Mouse (Mus musculus): ENCODE data around the gene Pafah2. TPM values are rescaled to one million over a fixed set of nuclear protein-coding genes. Genes with fewer than 3 reads are reported as not detected.

Gene Pafah2
- polyA plus RNA-seq, 1 experiment from 2014 or later: 16.8 TPM

- Histone ChIP-seq H3K4me1 (replicated peaks; ENCODE audit: control insufficient read depth, insufficient read depth) (no peaks in the 10 kb centered on the region; the same call in 1 of the 2 replicates), H3K27me3 (ENCODE audit: control insufficient read depth, insufficient read depth, low read length) (no peaks in the 10 kb centered on the region), H3K9me3 (ENCODE audit: control insufficient read depth, low read length) (no peaks in the 10 kb centered on the region), H3K4me3 (ENCODE audit: low read depth, low read length) (no peak overlapping the region), H3K4me2 (replicated peaks; ENCODE audit: low read depth) (no peak overlapping the region), H3K36me3 (ENCODE audit: control insufficient read depth, insufficient read depth, low read length) (no peaks in the 10 kb centered on the region), H3K9ac (ENCODE audit: low read length) (no peak overlapping the region), H3K27ac (replicated peaks) (no peak overlapping the region; the same call in 1 of the 2 replicates)
- no peak for TF ChIP-seq CTCF (IDR thresholded peaks at IDR 0.05; ENCODE audit: low read depth)
- WGBS: 36% methylated on average over 20 of the region's 20 CpGs
- ATAC-seq (ENCODE audit: low FRiP score, low TSS enrichment): no peak
- DNase-seq (ENCODE audit: low spot score): no peak
These were observed 54.5 kb downstream of the Pafah2 start for GRCm38 (mm10) chr4:134450392-134451195.

- Histone ChIP-seq H3K4me2 (replicated peaks; ENCODE audit: low read depth) (no peak overlapping the region), H3K9ac (ENCODE audit: low read length) (no peak overlapping the region), H3K4me1 (replicated peaks; ENCODE audit: control insufficient read depth, insufficient read depth) (no peaks in the 10 kb centered on the region; the same call in 1 of the 2 replicates), H3K27ac (replicated peaks) (no peak overlapping the region), H3K9me3 (ENCODE audit: control insufficient read depth, low read length) (no peaks in the 10 kb centered on the region), H3K4me3 (ENCODE audit: low read depth, low read length) (no peak overlapping the region), H3K36me3 (ENCODE audit: control insufficient read depth, insufficient read depth, low read length) (no peaks in the 10 kb centered on the region), H3K27me3 (ENCODE audit: control insufficient read depth, insufficient read depth, low read length) (no peaks in the 10 kb centered on the region)
- TF ChIP-seq CTCF (IDR thresholded peaks at IDR 0.05; ENCODE audit: low read depth) (no peak), EP300 (optimal IDR thresholded peaks at IDR 0.05) (no peak)
- DNase-seq (ENCODE audit: low spot score) (no peak), ATAC-seq (ENCODE audit: low FRiP score, low TSS enrichment) (no peak)
- 64% methylated on average over 9 of the region's 9 CpGs for WGBS
These were observed 55.4 kb downstream of the Pafah2 start for GRCm38 (mm10) chr4:134451484-134451883.

- WGBS: 40% methylated on average over 34 of the region's 34 CpGs
- no peak for ATAC-seq (ENCODE audit: low FRiP score, low TSS enrichment)
- H3K4me2 ChIP-seq (replicated peaks; ENCODE audit: low read depth): no peak overlapping the region
These were observed 57.7 kb downstream of the Pafah2 start for GRCm38 (mm10) chr4:134453619-134454400.

GRCm38 (mm10) chr4:134455310-134455709 is 59.2 kb downstream of the Pafah2 start:
- Histone ChIP-seq H3K4me2 (replicated peaks; ENCODE audit: low read depth) (no peak overlapping the region), H3K27ac (replicated peaks) (no peak overlapping the region), H3K4me1 (replicated peaks; ENCODE audit: control insufficient read depth, insufficient read depth) (no peaks in the 10 kb centered on the region; the same call in 1 of the 2 replicates), H3K9ac (ENCODE audit: low read length) (no peak overlapping the region), H3K4me3 (ENCODE audit: low read depth, low read length) (no peak overlapping the region), H3K36me3 (ENCODE audit: control insufficient read depth, insufficient read depth, low read length) (no peaks in the 10 kb centered on the region), H3K9me3 (ENCODE audit: control insufficient read depth, low read length) (no peaks in the 10 kb centered on the region), H3K27me3 (ENCODE audit: control insufficient read depth, insufficient read depth, low read length) (no peaks in the 10 kb centered on the region)
- no peak for TF ChIP-seq EP300 (optimal IDR thresholded peaks at IDR 0.05)
- DNase-seq (ENCODE audit: low spot score) (no peak), ATAC-seq (ENCODE audit: low FRiP score, low TSS enrichment) (no peak)
- WGBS: 35% methylated on average over 6 of the region's 6 CpGs

More at GRCm38 (mm10) chr4:134453619-134454400, 57.7 kb downstream of the Pafah2 start:
- Histone ChIP-seq H3K9me3 (ENCODE audit: control insufficient read depth, low read length) (no peaks in the 10 kb centered on the region), H3K9ac (ENCODE audit: low read length) (no peak overlapping the region), H3K36me3 (ENCODE audit: control insufficient read depth, insufficient read depth, low read length) (no peaks in the 10 kb centered on the region), H3K27me3 (ENCODE audit: control insufficient read depth, insufficient read depth, low read length) (no peaks in the 10 kb centered on the region), H3K4me1 (replicated peaks; ENCODE audit: control insufficient read depth, insufficient read depth) (no peaks in the 10 kb centered on the region; the same call in 1 of the 2 replicates), H3K4me3 (ENCODE audit: low read depth, low read length) (no peak overlapping the region), H3K27ac (replicated peaks) (no peak overlapping the region)
- TF ChIP-seq CTCF (IDR thresholded peaks at IDR 0.05; ENCODE audit: low read depth) (no peak), EP300 (optimal IDR thresholded peaks at IDR 0.05) (no peak)
- no peak for DNase-seq (ENCODE audit: low spot score)

- WGBS: 52% methylated on average over 7 of the region's 7 CpGs
These were observed 61.2 kb downstream of the Pafah2 start for GRCm38 (mm10) chr4:134457130-134457825.

More at GRCm38 (mm10) chr4:134457130-134457825, 61.2 kb downstream of the Pafah2 start:
- no peaks in the 10 kb centered on the region for H3K36me3 ChIP-seq (ENCODE audit: control insufficient read depth, insufficient read depth, low read length)
- no peak overlapping the region for H3K4me3 ChIP-seq (ENCODE audit: low read depth, low read length)
- no peak overlapping the region for H3K4me2 ChIP-seq (replicated peaks; ENCODE audit: low read depth)
- no peaks in the 10 kb centered on the region for H3K27me3 ChIP-seq (ENCODE audit: control insufficient read depth, insufficient read depth, low read length)
- ATAC-seq (ENCODE audit: low FRiP score, low TSS enrichment): no peak
- DNase-seq (ENCODE audit: low spot score): no peak
- TF ChIP-seq CTCF (IDR thresholded peaks at IDR 0.05; ENCODE audit: low read depth) (no peak), EP300 (optimal IDR thresholded peaks at IDR 0.05) (no peak)
- H3K4me1 ChIP-seq (replicated peaks; ENCODE audit: control insufficient read depth, insufficient read depth): no peaks in the 10 kb centered on the region
- H3K27ac ChIP-seq (replicated peaks): no peak overlapping the region
- H3K9me3 ChIP-seq (ENCODE audit: control insufficient read depth, low read length): no peaks in the 10 kb centered on the region
- H3K9ac ChIP-seq (ENCODE audit: low read length): no peak overlapping the region

Data from stomach, postnatal 0 days (tissue).